9 mouse cellular contexts compared by ENCODE assay signal in the genomic region with DNA sequence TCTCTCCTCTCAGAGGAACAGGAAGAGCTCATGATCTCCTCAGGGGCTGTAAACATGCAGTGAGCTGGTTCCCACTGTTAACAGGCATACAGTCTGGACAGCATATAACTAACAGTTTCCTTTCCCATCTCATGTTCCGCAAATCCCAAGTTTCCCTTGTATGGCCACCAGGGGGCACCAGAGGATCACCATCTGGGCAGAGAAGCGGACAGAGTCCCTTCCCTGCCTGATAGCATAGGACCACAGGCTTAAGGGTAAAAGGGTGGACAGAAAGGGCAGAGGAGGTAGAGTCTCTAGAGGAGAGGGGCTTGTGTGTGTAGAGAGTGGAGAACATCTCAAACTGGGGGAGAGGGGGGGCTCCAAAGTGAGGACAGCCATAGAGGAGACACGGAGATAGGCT.
A peak's percentile ranks its signal among the peaks of the same experiment; 100 is the strongest.
DNase-seq lines count a peak whose midpoint lies in the region; ATAC-seq and TF ChIP-seq lines count a peak whose summit lies in the region.
"Had no signal": no experiment of that assay in that cellular context is flagged by ENCODE, and none has a peak within 500 bp of the region (broad histone marks: within the 10 kb centered on the region; RNA-seq: fewer than 3 reads in every experiment).

No protein-coding gene starts in this region.

- H3K27ac ChIP-seq in ES-Bruce4 (ENCODE audit: insufficient read depth, low read length) = no peak overlapping the region
- no peak overlapping the region for H3K27ac ChIP-seq in forebrain, embryonic 12.5 days

- H3K4me2 ChIP-seq in forebrain, embryonic 12.5 days = no peak overlapping the region

- DNase-seq in c-Kit-positive CD71-positive TER-119-positive erythroid progenitor cells, embryonic 14.5 days (ENCODE audit: low spot score) = peak; percentile 81
- DNase-seq in heart, postnatal 36 days = peak; percentile 90 to 92
- peak; percentile 90 for DNase-seq in layer of hippocampus, adult 11-12 months (ENCODE audit: low spot score)
- peak; percentile 80 to 87 for DNase-seq in lung, adult 18-20 months
- peak; percentile 93 for DNase-seq in testis, postnatal 10 days (ENCODE audit: low spot score)

- ATAC-seq in forebrain, embryonic 12.5 days (ENCODE audit: low FRiP score) = 0 out of 2 replicates have a peak, but pooled peaks have one; percentile 36
- peak; percentile 26; the same call in 1 of the 2 replicates for ATAC-seq in neutrophil, adult 5-6 weeks (ENCODE audit: extremely low read depth, insufficient number of reproducible peaks, low FRiP score, poor library complexity, severe bottlenecking)

- TF ChIP-seq CTCF in ES-Bruce4 (IDR thresholded peaks at IDR 0.05; ENCODE audit: low read depth, low read length) = peak; percentile 95

- no peak for TF ChIP-seq EP300 in ES-Bruce4 (IDR thresholded peaks at IDR 0.05; ENCODE audit: insufficient read depth, low read depth, low read length)

- H3K36me3 ChIP-seq in ES-Bruce4 (ENCODE audit: control insufficient read depth, insufficient read depth, low read length, poor library complexity, severe bottlenecking) = no peaks in the 10 kb centered on the region
- H3K36me3 ChIP-seq in forebrain, embryonic 12.5 days (replicated peaks) = no peaks in the 10 kb centered on the region

- H3K27me3 ChIP-seq in ES-Bruce4 (ENCODE audit: control insufficient read depth, insufficient read depth, low read length, poor library complexity, severe bottlenecking) = no peaks in the 10 kb centered on the region
- H3K27me3 ChIP-seq in forebrain, embryonic 12.5 days = peaks cover 56% of the 10 kb centered on the region

- no peak overlapping the region for H3K9ac ChIP-seq in ES-Bruce4 (ENCODE audit: low read depth, poor library complexity, severe bottlenecking)
- H3K9ac ChIP-seq in forebrain, embryonic 12.5 days = no peak overlapping the region

- 16% methylated on average over 3 of the region's 3 CpGs for WGBS in forebrain, embryonic 12.5 days

- intact Hi-C loops in heart, postnatal 36 days (cut with DNase I) = loop anchor here (1.0 to 2.0 kb wide), 3 partner anchors 66 to 223 kb away; partner anchors contain the start of gene Alpl

- H3K4me3 ChIP-seq in ES-Bruce4 (ENCODE audit: low read depth, low read length) = no peak overlapping the region
- no peak overlapping the region for H3K4me3 ChIP-seq in forebrain, embryonic 12.5 days (replicated peaks)
- H3K4me3 ChIP-seq: erythroblast, embryonic 14.5 days had no signal

- TF ChIP-seq POLR2A in ES-Bruce4 (IDR thresholded peaks at IDR 0.05; ENCODE audit: insufficient read depth, low read length) = no peak

- peaks cover 16% of the 10 kb centered on the region for H3K4me1 ChIP-seq in ES-Bruce4 (ENCODE audit: control insufficient read depth, insufficient read depth, low read length)
- H3K4me1 ChIP-seq in forebrain, embryonic 12.5 days = peaks cover 31% of the 10 kb centered on the region

- H3K9me3 ChIP-seq in ES-Bruce4 (replicated peaks; ENCODE audit: control insufficient read depth, insufficient read depth, low read length, poor library complexity, severe bottlenecking) = no peaks in the 10 kb centered on the region
- no peaks in the 10 kb centered on the region for H3K9me3 ChIP-seq in forebrain, embryonic 12.5 days
